Mouse (Mus musculus) CH12.LX (cell line): ENCODE data around the gene Slc24a5. TPM values are rescaled to one million over a fixed set of nuclear protein-coding genes. Genes with fewer than 3 reads are reported as not detected.

Experiments used
- DNase-seq: peaks from one replicate; pipeline ENCODE4 v3.0.0-alpha.2; 2013; ENCODE audit errors: extremely low read depth
- H3K27ac ChIP-seq: 2 replicates; pipeline ENCODE4 v1.5.1; 2012; ENCODE audit warnings: low read depth, mild to moderate bottlenecking, control low read depth, moderate library complexity; ENCODE audit not compliant: insufficient read depth
- H3K27me3 ChIP-seq: replicated peaks from 2 replicates; pipeline ENCODE3; 2012; ENCODE audit warnings: inconsistent platforms
- H3K36me3 ChIP-seq, 2 experiments: replicated peaks in 1 of 2; 2 replicates each; pipeline versions ENCODE3 to v1.6.1; 2012; ENCODE audit warnings: inconsistent platforms in 1 of 2, low read length in 1 of 2, mild to moderate bottlenecking in 1 of 2, mixed read lengths in 1 of 2, moderate library complexity in 1 of 2; ENCODE audit not compliant: control insufficient read depth in 1 of 2, insufficient read depth in 1 of 2
- H3K4me1 ChIP-seq, 2 experiments: 2 replicates each; pipeline ENCODE4 v1.6.1; 2012; ENCODE audit warnings: inconsistent platforms in 1 of 2, moderate library complexity in 1 of 2; ENCODE audit not compliant: insufficient read depth in 2 of 2, control insufficient read depth in 1 of 2
- H3K4me2 ChIP-seq: 2 replicates; pipeline ENCODE4 v1.6.1; 2012; ENCODE audit warnings: low read depth, mild to moderate bottlenecking, control low read depth; ENCODE audit not compliant: poor library complexity, insufficient read depth, severe bottlenecking
- H3K4me3 ChIP-seq, 3 experiments: fragments of 150-350 bp in 1 of 3; sonication (generic) in 1 of 3; replicated peaks in 1 of 3; 2 replicates each; pipeline versions ENCODE3 to v1.5.1; 2011 to 2012; ENCODE audit warnings: low read depth in 2 of 3, low read length in 2 of 3, mild to moderate bottlenecking in 2 of 3, moderate library complexity in 2 of 3, control low read depth in 1 of 3, improper control_type of control experiment in 1 of 3, inconsistent platforms in 1 of 3, mixed read lengths in 1 of 3; ENCODE audit not compliant: poor library complexity in 1 of 3
- H3K79me2 ChIP-seq: replicated peaks from 2 replicates; pipeline ENCODE4 v1.6.1; 2012; ENCODE audit warnings: mild to moderate bottlenecking, moderate library complexity; ENCODE audit not compliant: control insufficient read depth, poor library complexity, insufficient read depth, severe bottlenecking; ENCODE audit errors: extremely low read depth
- H3K9ac ChIP-seq: 2 replicates; pipeline ENCODE4 v1.6.1; 2012; ENCODE audit warnings: low read depth, mild to moderate bottlenecking, control low read depth, moderate library complexity; ENCODE audit not compliant: insufficient read depth
- H3K9me3 ChIP-seq: replicated peaks from 2 replicates; pipeline ENCODE3; 2012; ENCODE audit warnings: low read length, inconsistent platforms, mixed read lengths
- CHD1 ChIP-seq: IDR thresholded peaks from 2 replicates; pipeline ENCODE4 v1.6.1; 2012; ENCODE audit warnings: low read depth, low read length, improper control_type of control experiment, inconsistent platforms
- CTCF ChIP-seq, 2 experiments: IDR thresholded peaks in 1 of 2; conservative IDR thresholded peaks in 1 of 2; 2 replicates each; pipeline ENCODE4 v1.5.1; 2011 to 2012; ENCODE audit warnings: low read depth in 2 of 2, low read length in 2 of 2, improper control_type of control experiment in 1 of 2, inconsistent platforms in 1 of 2, mild to moderate bottlenecking in 1 of 2, moderate library complexity in 1 of 2
- E2F4 ChIP-seq: IDR thresholded peaks from 2 replicates; pipeline ENCODE4 v1.6.1; 2011; ENCODE audit warnings: low read depth, low read length, improper control_type of control experiment; ENCODE audit not compliant: insufficient replicate concordance
- EP300 ChIP-seq: IDR thresholded peaks from 2 replicates; pipeline ENCODE4 v1.6.1; 2011; ENCODE audit warnings: low read length, improper control_type of control experiment
- ETS1 ChIP-seq: conservative IDR thresholded peaks from 2 replicates; pipeline ENCODE4 v1.6.1; 2012; ENCODE audit warnings: low read depth, mild to moderate bottlenecking, inconsistent platforms, low read length, improper control_type of control experiment, moderate library complexity
- HCFC1 ChIP-seq: IDR thresholded peaks from 2 replicates; pipeline ENCODE4 v1.6.1; 2012; ENCODE audit warnings: low read depth, mild to moderate bottlenecking, inconsistent platforms, low read length, improper control_type of control experiment
- IRF4 ChIP-seq: IDR thresholded peaks from 2 replicates; pipeline ENCODE4 v1.6.1; 2014; ENCODE audit warnings: low read depth, mild to moderate bottlenecking, inconsistent platforms, low read length, improper control_type of control experiment
- JUN ChIP-seq: IDR thresholded peaks from 2 replicates; pipeline ENCODE4 v1.6.1; 2011; ENCODE audit warnings: low read depth, mild to moderate bottlenecking, low read length, improper control_type of control experiment, moderate library complexity; ENCODE audit not compliant: insufficient read depth
- KAT2A ChIP-seq: IDR thresholded peaks from 2 replicates; pipeline ENCODE4 v1.6.1; 2012; ENCODE audit warnings: low read length, improper control_type of control experiment, inconsistent platforms; ENCODE audit not compliant: insufficient replicate concordance
- MAFK ChIP-seq: IDR thresholded peaks from 2 replicates; pipeline ENCODE4 v1.6.1; 2011; ENCODE audit warnings: low read length, improper control_type of control experiment; ENCODE audit not compliant: insufficient replicate concordance
- MAX ChIP-seq: IDR thresholded peaks from 2 replicates; pipeline ENCODE4 v1.6.1; 2011; ENCODE audit warnings: low read length, improper control_type of control experiment
- MXI1 ChIP-seq: IDR thresholded peaks from 2 replicates; pipeline ENCODE4 v1.6.1; 2011; ENCODE audit warnings: mild to moderate bottlenecking, low read depth, low read length, improper control_type of control experiment
- MYC ChIP-seq: IDR thresholded peaks from 2 replicates; pipeline ENCODE4 v1.6.1; 2011; ENCODE audit warnings: low read depth, mild to moderate bottlenecking, improper control_type of control experiment, low read length
- NELFE ChIP-seq: IDR thresholded peaks from 2 replicates; pipeline ENCODE4 v1.6.1; 2011; ENCODE audit warnings: low read depth, low read length, improper control_type of control experiment
- PAX5 ChIP-seq: IDR thresholded peaks from 2 replicates; pipeline ENCODE4 v1.6.1; 2012; ENCODE audit warnings: low read length, inconsistent platforms, mixed read lengths
- POLR2A ChIP-seq: IDR thresholded peaks from 2 replicates; pipeline ENCODE4 v1.6.1; 2011; ENCODE audit warnings: low read depth, mild to moderate bottlenecking, improper control_type of control experiment, low read length
- RAD21 ChIP-seq: IDR thresholded peaks from 2 replicates; pipeline ENCODE4 v1.6.1; 2011; ENCODE audit warnings: low read depth, mild to moderate bottlenecking, low read length, improper control_type of control experiment, moderate library complexity
- RCOR1 ChIP-seq: conservative IDR thresholded peaks from 2 replicates; pipeline ENCODE4 v1.6.1; 2012; ENCODE audit warnings: low read depth, mild to moderate bottlenecking, inconsistent platforms, low read length, improper control_type of control experiment
- SIN3A ChIP-seq: IDR thresholded peaks from 2 replicates; pipeline ENCODE4 v1.6.1; 2012; ENCODE audit warnings: low read length, improper control_type of control experiment, inconsistent platforms
- TBP ChIP-seq: conservative IDR thresholded peaks from 2 replicates; pipeline ENCODE4 v1.6.1; 2011; ENCODE audit warnings: low read depth, low read length, improper control_type of control experiment
- USF2 ChIP-seq: conservative IDR thresholded peaks from 2 replicates; pipeline ENCODE4 v1.6.1; 2011; ENCODE audit warnings: low read depth, low read length, improper control_type of control experiment
- ZC3H11A ChIP-seq: IDR thresholded peaks from 2 replicates; pipeline ENCODE4 v1.6.1; 2012; ENCODE audit warnings: low read depth, mild to moderate bottlenecking, inconsistent platforms, low read length, improper control_type of control experiment
- ZKSCAN1 ChIP-seq: IDR thresholded peaks from 2 replicates; pipeline ENCODE4 v1.6.1; 2012; ENCODE audit warnings: low read depth, inconsistent platforms, low read length, improper control_type of control experiment, borderline replicate concordance
- ZMIZ1 ChIP-seq: IDR thresholded peaks from 2 replicates; pipeline ENCODE4 v1.6.1; 2012; ENCODE audit warnings: low read depth, mild to moderate bottlenecking, inconsistent platforms, low read length, improper control_type of control experiment
- ZNF384 ChIP-seq: IDR thresholded peaks from 2 replicates; pipeline ENCODE4 v1.6.1; 2012; ENCODE audit warnings: low read depth, low read length, improper control_type of control experiment, inconsistent platforms
- dilution Hi-C: fragments of 300-500 bp; cut with MboI; formaldehyde crosslinking; loops from 2 replicates; pipeline ENCODE4 v1.14.3; 2020; ENCODE audit warnings: low sequenced_read_pairs; ENCODE audit not compliant: extremely low pct_unique_long_range_greater_than_20kb, extremely low pct_ligation_motif_present
- in situ Hi-C: fragments of 300-500 bp; cut with MboI; formaldehyde crosslinking; loops from 3 replicates; pipeline ENCODE4 v1.14.3; 2019; ENCODE audit warnings: low sequenced_read_pairs, low pct_ligation_motif_present, low pct_unique_long_range_greater_than_20kb, mixed read lengths
- polyA plus RNA-seq: library from polyadenylated mRNA; unstranded; fragments of >175 nt; gene quantifications from 2 replicates; pipeline ENCODE4 v1.2.1, GENCODE M21; 2012; ENCODE audit warnings: low read depth; ENCODE audit not compliant: insufficient read length
- total RNA-seq, 2 experiments: library from RNA; depleted of rRNA; stranded (reverse); fragments of 300-350 nt in 1 of 2; fragments of >200 nt in 1 of 2; gene quantifications; 2 replicates each; pipeline ENCODE4 v1.2.3; 2012 to 2014

The Slc24a5 gene
- total RNA-seq (2012; rRNA removed) (not detected in 2 replicates), total RNA-seq (2014; rRNA removed) (not detected in 2 replicates), polyA plus RNA-seq (not detected in 2 replicates)

- H3K36me3 ChIP-seq, result no peaks in the 10 kb centered on the region
- H3K27me3 ChIP-seq, result no peaks in the 10 kb centered on the region
- in situ Hi-C loops (no loop called here), dilution Hi-C loops (no loop called here)
- no peak for DNase-seq
- no peaks in the 10 kb centered on the region for H3K79me2 ChIP-seq
- H3K4me1 ChIP-seq, result no peaks in the 10 kb centered on the region
- H3K9ac ChIP-seq, result no peak within 1 kb of the TSS
- peaks cover 70% of the 10 kb centered on the region for H3K9me3 ChIP-seq
- H3K27ac ChIP-seq, result no peak within 1 kb of the TSS
- no peak within 1 kb of the TSS for H3K4me2 ChIP-seq
- no peak within 1 kb of the TSS for H3K4me3 ChIP-seq
- TF ChIP-seq ETS1, result no peak
- TF ChIP-seq ZMIZ1, result no peak
- TF ChIP-seq E2F4, result no peak
- no peak for TF ChIP-seq NELFE
- TF ChIP-seq TBP, result no peak
- no peak for TF ChIP-seq JUN
- no peak for TF ChIP-seq PAX5
- no peak for TF ChIP-seq USF2
- no peak for TF ChIP-seq SIN3A
- no peak for TF ChIP-seq CTCF (conservative IDR thresholded peaks at IDR 0.05 in 1 of 2, IDR thresholded peaks at IDR 0.05 in 1 of 2; ENCODE audit: low read depth in 2 of 2, low read length in 2 of 2)
- no peak for TF ChIP-seq RCOR1
- TF ChIP-seq EP300, result no peak
- TF ChIP-seq RAD21, result no peak
- TF ChIP-seq ZNF384, result no peak
- TF ChIP-seq MXI1, result no peak
- no peak for TF ChIP-seq ZKSCAN1
- no peak for TF ChIP-seq MAX
Measured at GRCm38 (mm10) chr2:125067894-125068293, at the start of gene Slc24a5. Gene Slc24a5 (plus strand): TSS chr2:125068124.

DNA sequence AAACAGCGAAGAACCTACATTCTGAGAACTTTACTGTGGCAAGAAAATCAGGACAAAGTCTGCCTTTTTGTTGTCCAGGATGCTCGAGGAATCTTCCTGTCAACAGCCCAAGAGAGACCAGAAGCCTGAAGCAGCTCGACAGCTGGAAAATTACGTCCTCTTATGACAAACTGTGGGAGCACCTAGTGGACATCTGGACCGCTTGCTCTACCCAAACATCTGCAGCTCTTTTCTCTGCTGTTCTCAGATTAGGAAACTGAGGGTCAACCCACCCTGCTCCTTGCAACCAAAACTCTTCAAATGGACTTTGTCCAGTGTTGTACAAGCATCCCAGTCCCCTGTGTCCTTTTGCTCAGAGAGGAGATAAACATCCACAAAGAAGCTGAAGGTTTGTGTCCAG lies 43.5 kb upstream of the Slc24a5 start:
- H3K4me3 ChIP-seq, result no peak overlapping the region
- no peaks in the 10 kb centered on the region for H3K79me2 ChIP-seq
- no peak overlapping the region for H3K9ac ChIP-seq
- no peaks in the 10 kb centered on the region for H3K27me3 ChIP-seq
- dilution Hi-C loops, result no loop called here
- in situ Hi-C loops, result no loop called here
- H3K27ac ChIP-seq, result no peak overlapping the region
- no peak for DNase-seq
- TF ChIP-seq MYC (no peak), ZC3H11A (no peak), KAT2A (no peak), E2F4 (no peak), TBP (no peak), USF2 (no peak), CHD1 (no peak), NELFE (no peak), IRF4 (no peak), SIN3A (no peak), POLR2A (no peak), ZMIZ1 (no peak), HCFC1 (no peak), ZKSCAN1 (no peak), MXI1 (no peak), MAFK (no peak)
- TF ChIP-seq, all 38 proteins: peak for 0
- H3K36me3 ChIP-seq, result no peaks in the 10 kb centered on the region
- no peak overlapping the region for H3K4me2 ChIP-seq
- peaks cover 70% of the 10 kb centered on the region for H3K9me3 ChIP-seq
- H3K4me1 ChIP-seq, result no peaks in the 10 kb centered on the region
